Mouse (Mus musculus) cortical plate, adult 2 months (tissue): Measurements from ENCODE around the gene Cpeb3. TPM values are rescaled to one million over a fixed set of nuclear protein-coding genes. Genes with fewer than 3 reads are reported as not detected.

ENCODE experiments used
- H3K27ac ChIP-seq: fragments of 200-500 bp; 2 replicates; pipeline ENCODE4 v1.5.1; 2012; ENCODE audit warnings: low read length, control low read depth, inconsistent platforms; ENCODE audit not compliant: insufficient read depth
- H3K4me1 ChIP-seq: fragments of 200-500 bp; 2 replicates; pipeline ENCODE4 v1.6.1; 2011; ENCODE audit warnings: low read length; ENCODE audit not compliant: control insufficient read depth, insufficient read depth
- H3K4me3 ChIP-seq: fragments of 200-500 bp; 2 replicates; pipeline ENCODE4 v1.5.1; 2011; ENCODE audit warnings: mild to moderate bottlenecking, low read length, control low read depth; ENCODE audit not compliant: insufficient read depth
- CTCF ChIP-seq: fragments of 200-500 bp; IDR thresholded peaks from 2 replicates; pipeline ENCODE4 v1.5.1; 2011; ENCODE audit warnings: mild to moderate bottlenecking, control low read depth, low read length; ENCODE audit not compliant: insufficient read depth; ENCODE audit errors: extremely low read depth
- POLR2A ChIP-seq: fragments of 200-500 bp; IDR thresholded peaks from 2 replicates; pipeline ENCODE4 v1.6.1; 2011; ENCODE audit warnings: mild to moderate bottlenecking, low read length, control low read depth; ENCODE audit not compliant: insufficient read depth; ENCODE audit errors: extremely low read depth
- polyA plus RNA-seq: library from polyadenylated mRNA; depleted of rRNA; stranded (reverse); fragments of >200 nt; gene quantifications from 2 replicates; pipeline ENCODE4 v1.2.3, GENCODE M21; 2012

The Cpeb3 gene
- polyA plus RNA-seq, 1 experiment = 35.8 TPM

GRCm38 (mm10) chr19:37076646-37077045 is 131.8 kb downstream of the Cpeb3 start:
- peaks cover 20% of the 10 kb centered on the region for H3K4me1 ChIP-seq
- H3K27ac ChIP-seq = 0 out of 2 replicates have a peak overlapping the region, but pooled peaks have one; percentile 2
- TF ChIP-seq CTCF (no peak), POLR2A (no peak)
- no peak overlapping the region for H3K4me3 ChIP-seq

- TF ChIP-seq POLR2A (no peak), CTCF (no peak)
- Histone ChIP-seq H3K4me3 (no peak overlapping the region), H3K4me1 (peaks cover 20% of the 10 kb centered on the region), H3K27ac (no peak overlapping the region)
Measured at GRCm38 (mm10) chr19:37076116-37076515, 132.3 kb downstream of the Cpeb3 start.

GRCm38 (mm10) chr19:37075690-37076089 is 132.7 kb downstream of the Cpeb3 start:
- H3K4me1 ChIP-seq = peaks cover 17% of the 10 kb centered on the region
- TF ChIP-seq CTCF (no peak), POLR2A (no peak)
- no peak overlapping the region for H3K27ac ChIP-seq
- H3K4me3 ChIP-seq = no peak overlapping the region

GRCm38 (mm10) chr19:37074726-37075125 is 133.7 kb downstream of the Cpeb3 start:
- H3K4me1 ChIP-seq = peaks cover 14% of the 10 kb centered on the region
- no peak for TF ChIP-seq CTCF
- TF ChIP-seq POLR2A = no peak
- no peak overlapping the region for H3K4me3 ChIP-seq
- no peak overlapping the region for H3K27ac ChIP-seq

- no peak overlapping the region for H3K27ac ChIP-seq
Measured at GRCm38 (mm10) chr19:37074276-37074675, 134.1 kb downstream of the Cpeb3 start.

GRCm38 (mm10) chr19:37072871-37073629 is 135.4 kb downstream of the Cpeb3 start:
- H3K27ac ChIP-seq = peak overlapping the region; percentile 57; the same call in 1 of the 2 replicates
- H3K4me3 ChIP-seq = no peak overlapping the region
- no peak for TF ChIP-seq CTCF
- no peak for TF ChIP-seq POLR2A
- H3K4me1 ChIP-seq = peaks cover 11% of the 10 kb centered on the region

More at GRCm38 (mm10) chr19:37074276-37074675, 134.1 kb downstream of the Cpeb3 start:
- peaks cover 13% of the 10 kb centered on the region for H3K4me1 ChIP-seq
- H3K4me3 ChIP-seq = no peak overlapping the region
- no peak for TF ChIP-seq POLR2A
- TF ChIP-seq CTCF = no peak

GRCm38 (mm10) chr19:37069243-37069642 is 139.2 kb downstream of the Cpeb3 start:
- H3K27ac ChIP-seq = no peak overlapping the region
- H3K4me3 ChIP-seq = no peak overlapping the region
- H3K4me1 ChIP-seq = peaks cover 4% of the 10 kb centered on the region; the same call in 1 of the 2 replicates
- no peak for TF ChIP-seq POLR2A
- no peak for TF ChIP-seq CTCF

GRCm38 (mm10) chr19:37060078-37060477 is 148.3 kb downstream of the Cpeb3 start:
- peaks cover 7% of the 10 kb centered on the region; the same call in 1 of the 2 replicates for H3K4me1 ChIP-seq
- H3K27ac ChIP-seq = no peak overlapping the region
- H3K4me3 ChIP-seq = no peak overlapping the region
- TF ChIP-seq POLR2A = no peak
- TF ChIP-seq CTCF = no peak

GRCm38 (mm10) chr19:37059623-37060022 is 148.8 kb downstream of the Cpeb3 start:
- no peak overlapping the region for H3K4me3 ChIP-seq
- no peak for TF ChIP-seq CTCF
- TF ChIP-seq POLR2A = no peak
- peaks cover 7% of the 10 kb centered on the region; the same call in 1 of the 2 replicates for H3K4me1 ChIP-seq
- no peak overlapping the region for H3K27ac ChIP-seq

GRCm38 (mm10) chr19:37057161-37057905 is 151.1 kb downstream of the Cpeb3 start:
- peaks cover 7% of the 10 kb centered on the region; the same call in 1 of the 2 replicates for H3K4me1 ChIP-seq
- no peak overlapping the region for H3K4me3 ChIP-seq
- H3K27ac ChIP-seq = no peak overlapping the region
- TF ChIP-seq POLR2A (no peak), CTCF (no peak)
